Mouse (Mus musculus): ENCODE data around the gene Depdc1a.
"Not testable (repeated sequence)": the region's sequence is repeated elsewhere in the genome, so short reads cannot be mapped to it uniquely, and the experiment has no call there.

Depdc1a gene

GRCm38 (mm10) chr3:159495243-159495801 is at the start of gene Depdc1a:
Gene Depdc1a, plus strand, starts transcription at chr3:159495433.
- peak; percentile 89 for DNase-seq

- DNase-seq = no peak
These were observed 25.2 kb upstream of the Depdc1a start for GRCm38 (mm10) chr3:159470059-159470458.

- DNase-seq = no peak
These were observed 19.8 kb upstream of the Depdc1a start for GRCm38 (mm10) chr3:159475465-159475864.

GRCm38 (mm10) chr3:159477250-159477962 is 17.8 kb upstream of the Depdc1a start:
- no peak for DNase-seq

GRCm38 (mm10) chr3:159494709-159495108 is 524 bp upstream of the Depdc1a start:
- not testable (repeated sequence) for DNase-seq

- no peak for DNase-seq
These were observed 13.7 kb downstream of the Depdc1a start for GRCm38 (mm10) chr3:159508899-159509298.

- no peak for DNase-seq
These were observed 33.3 kb downstream of the Depdc1a start for GRCm38 (mm10) chr3:159528563-159528962.

GRCm38 (mm10) chr3:159548303-159548702 is 53.1 kb downstream of the Depdc1a start:
- DNase-seq = peak; percentile 30

GRCm38 (mm10) chr3:159550224-159550623 is 55.0 kb downstream of the Depdc1a start:
- no peak for DNase-seq
